In genomic region chr16:17561128-17561750, GRCm38 (mm10) we compare ENCODE assay signal across 8 mouse cellular contexts. TPM values are rescaled to one million over a fixed set of nuclear protein-coding genes. Genes with fewer than 3 reads are reported as not detected.
DNase-seq lines count a peak whose midpoint lies in the region; ATAC-seq and TF ChIP-seq lines count a peak whose summit lies in the region.

Gene Lrrc74b, minus strand, starts transcription at chr16:17561247.

- 1% methylated on average over 22 of the region's 22 CpGs for WGBS in hindbrain, postnatal 0 days
- 7% methylated on average over 22 of the region's 22 CpGs for WGBS in liver, embryonic 14.5 days (ENCODE audit: insufficient replicate concordance)
- under 1% methylated on average over 22 of the region's 22 CpGs for WGBS in neural tube, embryonic 13.5 days

- no peaks in the 10 kb centered on the region for H3K36me3 ChIP-seq in hindbrain, postnatal 0 days (ENCODE audit: insufficient read depth, low read length)
- no peaks in the 10 kb centered on the region for H3K36me3 ChIP-seq in liver, embryonic 14.5 days (replicated peaks; ENCODE audit: control insufficient read depth, insufficient read depth, low read depth)
- H3K36me3 ChIP-seq in neural tube, embryonic 13.5 days: no peaks in the 10 kb centered on the region

- H3K4me3 ChIP-seq in brown adipose tissue, adult 24 weeks (ENCODE audit: insufficient read depth, low read depth, low read length): peak within 1 kb of the TSS; percentile 59
- peak within 1 kb of the TSS; percentile 23 for H3K4me3 ChIP-seq in hindbrain, postnatal 0 days (ENCODE audit: low read length)
- peak within 1 kb of the TSS in 1 of 2 experiments; percentile 19; a peak in 2 of 4 replicates for H3K4me3 ChIP-seq in liver, embryonic 14.5 days (ENCODE audit: insufficient read depth in 1 of 2, low read depth in 2 of 2, low read length in 2 of 2)
- peak within 1 kb of the TSS; percentile 7 for H3K4me3 ChIP-seq in neural tube, embryonic 13.5 days

- peak within 1 kb of the TSS; percentile 35 for H3K9ac ChIP-seq in hindbrain, postnatal 0 days (replicated peaks; ENCODE audit: low read length)
- no peak within 1 kb of the TSS for H3K9ac ChIP-seq in liver, embryonic 14.5 days (replicated peaks)
- peak within 1 kb of the TSS; percentile 34 for H3K9ac ChIP-seq in neural tube, embryonic 13.5 days

- H3K4me2 ChIP-seq in hindbrain, postnatal 0 days (ENCODE audit: low read depth, low read length): peak within 1 kb of the TSS; percentile 51
- H3K4me2 ChIP-seq in liver, embryonic 14.5 days (ENCODE audit: low read depth): peak within 1 kb of the TSS; percentile 45
- H3K4me2 ChIP-seq in neural tube, embryonic 13.5 days: peak within 1 kb of the TSS; percentile 49

- H3K27ac ChIP-seq in brown adipose tissue, adult 24 weeks (replicated peaks; ENCODE audit: low read depth, low read length): no peak within 1 kb of the TSS
- H3K27ac ChIP-seq in hindbrain, postnatal 0 days: peak within 1 kb of the TSS; percentile 64
- H3K27ac ChIP-seq in liver, embryonic 14.5 days: no peak within 1 kb of the TSS
- peak within 1 kb of the TSS; percentile 49 for H3K27ac ChIP-seq in neural tube, embryonic 13.5 days (replicated peaks)

- peak; percentile 38 for TF ChIP-seq CTCF in hindbrain, postnatal 0 days (IDR thresholded peaks at IDR 0.05; ENCODE audit: low read depth)
- TF ChIP-seq CTCF in liver, embryonic 14.5 days (IDR thresholded peaks at IDR 0.05; ENCODE audit: low read depth): no peak

- peak; percentile 92 for DNase-seq in MN1 (ENCODE audit: low spot score)
- DNase-seq in gastrocnemius, postnatal 25 days: peak; percentile 80
- peak; percentile 83 for DNase-seq in hindbrain, postnatal 0 days (ENCODE audit: low spot score)
- no peak for DNase-seq in liver, embryonic 14.5 days (ENCODE audit: low read depth in 3 of 3, low spot score in 3 of 3)
- DNase-seq in left cerebral cortex, adult 11 months (ENCODE audit: low spot score): no peak
- DNase-seq in spleen, postnatal 36 days (ENCODE audit: low spot score in 2 of 2): no peak

- ATAC-seq in hindbrain, postnatal 0 days: peak; percentile 87
- no peak for ATAC-seq in liver, embryonic 14.5 days (ENCODE audit: insufficient read depth)
- peak; percentile 59 for ATAC-seq in neural tube, embryonic 13.5 days (ENCODE audit: low read depth)

- no peaks in the 10 kb centered on the region for H3K27me3 ChIP-seq in hindbrain, postnatal 0 days (ENCODE audit: insufficient read depth, low read length)
- peaks cover 2% of the 10 kb centered on the region; the same call in 1 of the 2 replicates for H3K27me3 ChIP-seq in liver, embryonic 14.5 days (ENCODE audit: control insufficient read depth, insufficient read depth, low read length)
- peaks cover 51% of the 10 kb centered on the region for H3K27me3 ChIP-seq in neural tube, embryonic 13.5 days

- no peaks in the 10 kb centered on the region for H3K9me3 ChIP-seq in hindbrain, postnatal 0 days (ENCODE audit: low read length)
- no peaks in the 10 kb centered on the region for H3K9me3 ChIP-seq in liver, embryonic 14.5 days (ENCODE audit: control insufficient read depth, low read length)
- no peaks in the 10 kb centered on the region for H3K9me3 ChIP-seq in neural tube, embryonic 13.5 days

- H3K4me1 ChIP-seq in brown adipose tissue, adult 24 weeks (ENCODE audit: control insufficient read depth, insufficient read depth, insufficient read length, low read length): no peaks in the 10 kb centered on the region
- peaks cover 16% of the 10 kb centered on the region; the same call in 1 of the 2 replicates for H3K4me1 ChIP-seq in hindbrain, postnatal 0 days (ENCODE audit: insufficient read depth, low read length)
- H3K4me1 ChIP-seq in liver, embryonic 14.5 days (replicated peaks; ENCODE audit: control insufficient read depth in 2 of 2, insufficient read depth in 2 of 2, low read length in 1 of 2): peaks cover 5 to 14% of the 10 kb centered on the region in 2 experiments
- H3K4me1 ChIP-seq in neural tube, embryonic 13.5 days (replicated peaks): peaks cover 29% of the 10 kb centered on the region

- no peak for TF ChIP-seq EP300 in liver, embryonic 14.5 days (IDR thresholded peaks at IDR 0.05; ENCODE audit: low read depth)

RNA-seq across cellular contexts. Expression of gene Lrrc74b, which starts in this region (rescaled TPM):
- polyA plus RNA-seq in brown adipose tissue, adult 24 weeks (2012; ENCODE audit: insufficient read depth, insufficient read length, missing spikeins): 0.91 TPM in 1 of 2 replicates, not detected in the other
- total RNA-seq in gastrocnemius, postnatal 25 days (2021): 1 to 10 TPM; 1.2 to 2.0 TPM
- 2.3 and 2.4 TPM in 2 replicates for total RNA-seq in hindbrain, postnatal 0 days (2014; rRNA removed)
- polyA plus RNA-seq in hindbrain, postnatal 0 days (2015; fragmentation: Nextera tagmentation; extraction: Ambion mirVana): 2.0 and 2.1 TPM in 2 replicates
- 0.02 TPM in 1 of 2 replicates, not detected in the other for polyA plus RNA-seq in liver, embryonic 14.5 days (2012; rRNA removed)
- 0.06 TPM in 1 of 2 replicates, not detected in the other for polyA plus RNA-seq in liver, embryonic 14.5 days (2014; fragmentation: Nextera tagmentation; extraction: Ambion mirVana)
- polyA plus RNA-seq in neural tube, embryonic 13.5 days (2015; fragmentation: Nextera tagmentation; extraction: Ambion mirVana): 0.35 and 0.56 TPM in 2 replicates

Comparison
In these comparisons a context has a peak if more than half of its experiments do, and no peak if none do; other contexts are left out.
1. Peak in ATAC-seq, H3K4me3 ChIP-seq, H3K27ac ChIP-seq, H3K9ac ChIP-seq and H3K4me2 ChIP-seq in neural tube, embryonic 13.5 days; RNA of the gene not detected or under 1 TPM.
2. DNase-seq: peak in MN1 (single experiment), gastrocnemius, postnatal 25 days (single experiment) and hindbrain, postnatal 0 days (single experiment); none in liver, embryonic 14.5 days (0 of 3), left cerebral cortex, adult 11 months (single experiment) and spleen, postnatal 36 days (0 of 2).
3. Peak in every context shown above with its lines, with median percentiles within 50 percentile points of each other: H3K4me2 ChIP-seq.